Mouse (Mus musculus): ENCODE measurements around the gene Olfr372. TPM values are rescaled to one million over a fixed set of nuclear protein-coding genes. Genes with fewer than 3 reads are reported as not detected.
"Not testable (repeated sequence)": the region's sequence is repeated elsewhere in the genome, so short reads cannot be mapped to it uniquely, and the experiment has no call there.

The Olfr372 gene
- total RNA-seq, 2 experiments from 2014 or later, result not detected

- intact Hi-C loops (cut with DNase I); DNase-seq (ENCODE audit: extremely low spot score in 1 of 2, low spot score in 2 of 2): not testable (repeated sequence)
Observed at GRCm38 (mm10) chr8:72082877-72083276, 41.9 kb downstream of the Olfr372 start, which contains the start of gene Olfr373. TSS of gene Olfr373 (plus strand) at chr8:72083177.

- DNase-seq (ENCODE audit: extremely low spot score in 1 of 2, low spot score in 2 of 2), result no peak
- intact Hi-C loops (cut with DNase I), result no loop called here
Observed at GRCm38 (mm10) chr8:72084744-72085143, 43.7 kb downstream of the Olfr372 start.

GRCm38 (mm10) chr8:72087611-72088010 lies 46.6 kb downstream of the Olfr372 start:
- intact Hi-C loops (cut with DNase I); DNase-seq (ENCODE audit: extremely low spot score in 1 of 2, low spot score in 2 of 2): not testable (repeated sequence)

GRCm38 (mm10) chr8:72096721-72097120 lies 55.7 kb downstream of the Olfr372 start:
- not testable (repeated sequence) for DNase-seq (ENCODE audit: extremely low spot score in 1 of 2, low spot score in 2 of 2)
- intact Hi-C loops (cut with DNase I), result loop anchor here (5.0 kb wide), 1 partner anchor 89 kb away; the partner anchor contains the start of gene Cyp4f18

GRCm38 (mm10) chr8:72099377-72100103 lies 58.5 kb downstream of the Olfr372 start:
- DNase-seq (ENCODE audit: extremely low spot score in 1 of 2, low spot score in 2 of 2), result peak; percentile 5 to 74
- intact Hi-C loops (cut with DNase I), result loop anchor here (5.0 kb wide), 1 partner anchor 92 kb away; the partner anchor contains the start of gene Cyp4f18

- DNase-seq (ENCODE audit: extremely low spot score in 1 of 2, low spot score in 2 of 2), result no peak
- intact Hi-C loops (cut with DNase I), result no loop called here
Observed at GRCm38 (mm10) chr8:72105165-72105564, 64.1 kb downstream of the Olfr372 start.

GRCm38 (mm10) chr8:72106740-72107139 lies 65.7 kb downstream of the Olfr372 start, which contains the start of gene Olfr374:
TSS of gene Olfr374 (plus strand) at chr8:72107040.
- intact Hi-C loops (cut with DNase I), result no loop called here
- no peak for DNase-seq (ENCODE audit: extremely low spot score in 1 of 2, low spot score in 2 of 2)

Other genes with a start within 250 kb of the Olfr372 start
- 10 to 100 TPM; 12.1 to 13.3 TPM for gene Zfp709, start 159.2 kb upstream of the Olfr372 start, total RNA-seq (2021)
- gene Zfp882, start 132.6 kb upstream of the Olfr372 start, total RNA-seq (2021), result 1 to 10 TPM; 9.9 to 10.0 TPM
- gene Zfp617, start 132.6 kb upstream of the Olfr372 start, total RNA-seq (2021), result 10 to 100 TPM; 27.4 to 30.0 TPM
- 10 to 100 TPM; 12.5 to 14.5 TPM for gene Zfp961, start 90.2 kb upstream of the Olfr372 start, total RNA-seq (2021)
- gene Cyp4f18, start 31.6 kb upstream of the Olfr372 start, total RNA-seq (2021), result not detected
- gene Olfr373, start 42.0 kb downstream of the Olfr372 start, total RNA-seq (2021), result not detected
- gene Olfr374, start 65.8 kb downstream of the Olfr372 start, total RNA-seq (2021), result not detected
- 10 to 100 TPM; 45.4 to 46.6 TPM for gene Tpm4, start 93.8 kb downstream of the Olfr372 start, total RNA-seq (2021)
- 10 to 100 TPM; 42.6 to 46.7 TPM for gene Rab8a, start 120.0 kb downstream of the Olfr372 start, total RNA-seq (2021)
- not detected for gene Hsh2d, start 148.4 kb downstream of the Olfr372 start, total RNA-seq (2021)
- gene Cib3, start 171.6 kb downstream of the Olfr372 start, total RNA-seq (2021), result not detected
- gene Gm11034, start 172.4 kb downstream of the Olfr372 start, total RNA-seq (2021), result not detected
- 10 to 100 TPM; 54.0 to 59.4 TPM for gene Fam32a, start 178.5 kb downstream of the Olfr372 start, total RNA-seq (2021)
- gene Ap1m1, start 198.8 kb downstream of the Olfr372 start, total RNA-seq (2021), result 100 to 1,000 TPM; 115 to 119 TPM